Mouse (Mus musculus) cerebellum, adult 2 months (tissue): ENCODE results near the gene Hacd2.

Source experiments
- CTCF ChIP-seq: fragments of 200-500 bp; IDR thresholded peaks from 2 replicates; pipeline ENCODE4 v1.5.1; 2011; ENCODE audit warnings: low read depth, mild to moderate bottlenecking, control low read depth, low read length, moderate library complexity, borderline replicate concordance; ENCODE audit not compliant: insufficient read depth
- POLR2A ChIP-seq: fragments of 200-500 bp; IDR thresholded peaks from 2 replicates; pipeline ENCODE4 v1.6.1; 2011; ENCODE audit warnings: low read length, control low read depth, borderline replicate concordance; ENCODE audit not compliant: insufficient read depth

- TF ChIP-seq POLR2A = no peak
- TF ChIP-seq CTCF = no peak
Measured at GRCm38 (mm10) chr16:35036754-35037153, 14.5 kb downstream of the Hacd2 start.
